Mouse (Mus musculus) myocyte (in vitro differentiated cells): ENCODE measurements around the gene Itgb1. TPM values are rescaled to one million over a fixed set of nuclear protein-coding genes. Genes with fewer than 3 reads are reported as not detected.

Experiments used
- H3K27me3 ChIP-seq: one replicate; pipeline ENCODE4 v1.6.1; 2011; ENCODE audit not compliant: control insufficient read depth, insufficient read depth, insufficient read length
- H3K36me3 ChIP-seq: one replicate; pipeline ENCODE4 v1.6.1; 2011; ENCODE audit not compliant: control insufficient read depth, insufficient read depth
- H3K4me2 ChIP-seq: one replicate; pipeline ENCODE4 v1.6.1; 2011; ENCODE audit warnings: low read depth, control low read depth
- H3K4me3 ChIP-seq: one replicate; pipeline ENCODE4 v1.5.1; 2011; ENCODE audit warnings: mild to moderate bottlenecking, control low read depth, moderate library complexity
- H3K79me2 ChIP-seq: one replicate; pipeline ENCODE4 v1.6.1; 2011; ENCODE audit not compliant: control insufficient read depth, insufficient read depth
- H3ac ChIP-seq: one replicate; pipeline ENCODE4 v1.6.1; 2011; ENCODE audit not compliant: control insufficient read depth, insufficient read length
- CEBPB ChIP-seq: IDR thresholded peaks from 2 replicates; pipeline ENCODE4 v1.6.1; 2011; ENCODE audit warnings: mild to moderate bottlenecking, moderate library complexity; ENCODE audit not compliant: poor library complexity, insufficient read depth, severe bottlenecking
- E2F4 ChIP-seq: IDR thresholded peaks from one replicate; pipeline ENCODE4 v1.6.1; 2011; ENCODE audit warnings: mild to moderate bottlenecking, control low read depth, moderate library complexity; ENCODE audit not compliant: insufficient read depth
- MAX ChIP-seq: IDR thresholded peaks from one replicate; pipeline ENCODE4 v1.6.1; 2011; ENCODE audit warnings: low read depth, mild to moderate bottlenecking, control low read depth
- MYOD1 ChIP-seq, 3 experiments: IDR thresholded peaks; one replicate each; pipeline ENCODE4 v1.6.1; 2011; ENCODE audit warnings: control low read depth in 2 of 3, low read depth in 2 of 3, mild to moderate bottlenecking in 2 of 3, moderate library complexity in 1 of 3; ENCODE audit not compliant: insufficient read length in 2 of 3, control insufficient read depth in 1 of 3
- MYOG ChIP-seq, 3 experiments: IDR thresholded peaks; one replicate each; pipeline ENCODE4 v1.6.1; 2011; ENCODE audit warnings: control low read depth in 2 of 3, low read depth in 2 of 3, mild to moderate bottlenecking in 2 of 3; ENCODE audit not compliant: insufficient read length in 2 of 3, control insufficient read depth in 1 of 3, insufficient read depth in 1 of 3
- POLR2A ChIP-seq: IDR thresholded peaks from one replicate; pipeline ENCODE4 v1.6.1; 2011; ENCODE audit warnings: low read depth, mild to moderate bottlenecking, control low read depth, moderate library complexity; ENCODE audit not compliant: insufficient read length
- POLR2AphosphoS2 ChIP-seq: IDR thresholded peaks from one replicate; pipeline ENCODE4 v1.6.1; 2011; ENCODE audit warnings: low read depth, control low read depth; ENCODE audit not compliant: insufficient read length
- REST ChIP-seq: IDR thresholded peaks from one replicate; pipeline ENCODE4 v1.6.1; 2011; ENCODE audit warnings: mild to moderate bottlenecking, control low read depth, moderate library complexity; ENCODE audit not compliant: insufficient read depth, insufficient read length
- SRF ChIP-seq: IDR thresholded peaks from one replicate; pipeline ENCODE4 v1.6.1; 2011; ENCODE audit warnings: low read depth; ENCODE audit not compliant: control insufficient read depth, insufficient read length
- TCF12 ChIP-seq: IDR thresholded peaks from one replicate; pipeline ENCODE4 v1.6.1; 2011; ENCODE audit warnings: mild to moderate bottlenecking, control low read depth; ENCODE audit not compliant: poor library complexity, insufficient read depth, severe bottlenecking
- TCF3 ChIP-seq: IDR thresholded peaks from one replicate; pipeline ENCODE4 v1.6.1; 2011; ENCODE audit warnings: low read depth, control low read depth; ENCODE audit not compliant: insufficient read length
- USF1 ChIP-seq: IDR thresholded peaks from one replicate; pipeline ENCODE4 v1.6.1; 2011; ENCODE audit warnings: low read depth, mild to moderate bottlenecking, control low read depth, moderate library complexity
- polyA plus RNA-seq: library from polyadenylated mRNA; unstranded; fragments of >200 nt; fragmentation: generic; extraction: Trizol; gene quantifications from one replicate; pipeline ENCODE4 v1.2.1, GENCODE M21; 2012; ENCODE audit warnings: missing spikeins

Gene Itgb1
- polyA plus RNA-seq, 1 experiment, result 232 TPM

DNA sequence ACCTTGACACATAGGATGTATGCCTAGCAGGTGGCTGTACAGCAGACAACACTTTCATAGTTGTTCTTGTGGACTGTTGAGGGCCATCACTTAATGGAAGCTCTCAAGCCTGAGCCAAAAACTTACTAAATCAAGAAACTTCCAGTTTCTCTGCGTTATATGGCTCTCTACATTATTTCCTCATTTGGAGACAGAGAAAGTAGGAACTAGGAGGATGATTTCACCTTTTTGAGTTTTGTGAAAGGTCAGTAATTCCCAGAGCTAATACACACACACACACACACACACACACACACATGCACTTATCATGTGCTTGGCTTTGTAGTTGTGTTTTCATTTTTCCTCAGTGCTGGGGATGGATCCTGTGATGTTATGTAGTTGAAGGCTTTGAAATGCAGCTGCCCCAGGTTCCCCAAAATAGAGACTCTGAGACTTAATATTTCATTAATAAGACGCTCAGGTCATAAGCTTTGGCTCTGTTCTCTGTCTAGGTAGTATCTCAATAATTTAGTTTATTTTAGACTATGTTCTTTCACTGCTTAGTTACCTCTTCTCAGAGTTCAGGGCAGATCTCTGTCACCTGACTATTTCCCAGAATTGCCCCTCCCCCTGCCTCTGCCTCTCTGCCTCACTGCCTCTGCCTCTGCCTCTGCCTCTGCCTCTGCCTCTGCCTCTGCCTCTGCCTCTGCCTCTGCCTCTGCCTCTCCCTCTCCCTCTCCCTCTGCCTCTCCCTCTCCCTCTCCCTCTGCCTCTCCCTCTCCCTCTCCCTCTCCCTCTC lies 4.7 kb upstream of the Itgb1 start:
- Histone ChIP-seq H3K4me3 (no peak overlapping the region), H3K27me3 (no peaks in the 10 kb centered on the region), H3K36me3 (no peaks in the 10 kb centered on the region), H3K4me2 (no peak overlapping the region), H3K79me2 (no peaks in the 10 kb centered on the region), H3ac (no peak overlapping the region)
- TF ChIP-seq MAX (no peak), POLR2A (no peak), USF1 (no peak), TCF3 (no peak), E2F4 (no peak), POLR2AphosphoS2 (no peak), MYOG (IDR thresholded peaks at IDR 0.05; ENCODE audit: control insufficient read depth in 1 of 3, insufficient read depth in 1 of 3, insufficient read length in 2 of 3, low read depth in 2 of 3) (no peak), SRF (no peak), MYOD1 (IDR thresholded peaks at IDR 0.05; ENCODE audit: control insufficient read depth in 1 of 3, insufficient read length in 2 of 3, low read depth in 2 of 3) (no peak), CEBPB (no peak), REST (no peak), TCF12 (no peak)

DNA sequence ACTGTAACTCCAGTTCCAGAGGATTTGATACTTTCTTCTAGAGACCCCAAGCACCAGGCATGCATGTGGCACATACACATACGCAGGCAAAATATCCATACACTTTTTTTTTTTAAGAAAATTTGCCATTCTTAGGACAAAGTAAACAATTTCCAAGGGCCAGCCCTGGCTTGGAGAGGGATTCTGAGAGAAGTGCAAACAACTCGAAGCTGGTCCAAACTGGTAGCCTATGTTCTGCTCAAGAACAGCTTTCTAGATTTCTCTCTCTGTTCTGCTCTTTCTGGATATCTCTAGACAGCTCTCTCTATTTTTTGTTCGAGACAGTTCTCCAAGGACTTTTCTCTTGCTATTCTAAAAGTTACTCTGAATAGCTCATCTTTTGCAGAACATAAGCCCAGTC lies 3.5 kb upstream of the Itgb1 start:
- no peak for TF ChIP-seq MAX
- TF ChIP-seq TCF3, result no peak
- TF ChIP-seq MYOG (IDR thresholded peaks at IDR 0.05; ENCODE audit: control insufficient read depth in 1 of 3, insufficient read depth in 1 of 3, insufficient read length in 2 of 3, low read depth in 2 of 3), result no peak
- TF ChIP-seq REST, result no peak
- TF ChIP-seq E2F4, result no peak
- no peak for TF ChIP-seq MYOD1 (IDR thresholded peaks at IDR 0.05; ENCODE audit: control insufficient read depth in 1 of 3, insufficient read length in 2 of 3, low read depth in 2 of 3)
- TF ChIP-seq TCF12, result no peak
- TF ChIP-seq USF1, result no peak
- TF ChIP-seq SRF, result no peak
- no peak for TF ChIP-seq POLR2AphosphoS2
- TF ChIP-seq CEBPB, result no peak
- TF ChIP-seq POLR2A, result no peak
- Histone ChIP-seq H3K27me3 (no peaks in the 10 kb centered on the region), H3K79me2 (peaks cover 12% of the 10 kb centered on the region), H3K4me2 (no peak overlapping the region), H3K36me3 (no peaks in the 10 kb centered on the region), H3ac (no peak overlapping the region), H3K4me3 (no peak overlapping the region)

DNA sequence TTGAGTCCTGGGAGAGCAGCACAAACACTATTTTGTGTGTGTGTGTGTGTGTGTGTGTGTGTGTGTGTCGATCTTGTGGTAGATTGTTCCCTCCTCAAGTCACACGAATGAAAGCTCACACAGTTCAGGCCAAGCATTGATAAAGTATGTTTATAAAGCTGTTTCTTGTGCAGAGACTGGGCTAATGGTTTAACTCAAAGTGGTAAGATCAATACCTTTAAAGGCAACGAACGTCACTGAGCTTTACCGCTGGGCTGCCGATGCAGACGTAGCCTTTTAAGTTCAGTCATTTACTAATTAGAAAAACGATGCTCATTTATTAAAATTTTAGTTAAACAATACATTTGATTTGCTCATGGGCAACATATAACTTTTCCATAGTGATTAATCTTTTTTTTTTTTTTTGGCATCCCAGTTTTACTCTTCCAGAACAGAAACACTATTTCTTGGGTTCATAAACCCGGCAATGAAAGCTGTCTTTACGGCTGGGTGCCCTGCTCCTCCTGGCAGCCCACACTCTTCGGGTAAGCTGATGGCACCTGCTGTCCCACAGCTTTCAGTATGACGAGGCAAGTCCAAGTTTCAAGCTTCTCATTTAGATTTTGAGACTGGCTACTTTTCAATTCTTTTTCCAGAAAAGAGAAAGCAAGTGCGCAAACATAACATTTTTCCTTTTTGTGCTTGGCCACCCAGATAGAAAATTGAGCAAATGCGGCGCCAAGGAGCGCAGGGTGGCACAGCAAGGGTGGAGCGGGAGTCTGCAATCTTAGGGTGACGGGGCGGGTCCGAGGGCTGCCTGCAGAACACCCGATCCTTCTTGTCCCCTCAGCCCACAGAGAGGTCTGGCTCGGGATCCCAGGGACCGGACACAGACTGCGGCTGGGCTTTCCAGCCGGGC lies 596 bp upstream of the Itgb1 start:
- peak overlapping the region; percentile 70 for H3K4me3 ChIP-seq
- H3K27me3 ChIP-seq, result no peaks in the 10 kb centered on the region
- peak overlapping the region; percentile 97 for H3ac ChIP-seq
- peaks cover 40% of the 10 kb centered on the region for H3K79me2 ChIP-seq
- H3K36me3 ChIP-seq, result no peaks in the 10 kb centered on the region
- TF ChIP-seq SRF (no peak), TCF3 (no peak), MYOD1 (IDR thresholded peaks at IDR 0.05; ENCODE audit: control insufficient read depth in 1 of 3, insufficient read length in 2 of 3, low read depth in 2 of 3) (peak in 2 of 3 experiments; percentile 53 to 63)
- peak overlapping the region; percentile 93 for H3K4me2 ChIP-seq

DNA sequence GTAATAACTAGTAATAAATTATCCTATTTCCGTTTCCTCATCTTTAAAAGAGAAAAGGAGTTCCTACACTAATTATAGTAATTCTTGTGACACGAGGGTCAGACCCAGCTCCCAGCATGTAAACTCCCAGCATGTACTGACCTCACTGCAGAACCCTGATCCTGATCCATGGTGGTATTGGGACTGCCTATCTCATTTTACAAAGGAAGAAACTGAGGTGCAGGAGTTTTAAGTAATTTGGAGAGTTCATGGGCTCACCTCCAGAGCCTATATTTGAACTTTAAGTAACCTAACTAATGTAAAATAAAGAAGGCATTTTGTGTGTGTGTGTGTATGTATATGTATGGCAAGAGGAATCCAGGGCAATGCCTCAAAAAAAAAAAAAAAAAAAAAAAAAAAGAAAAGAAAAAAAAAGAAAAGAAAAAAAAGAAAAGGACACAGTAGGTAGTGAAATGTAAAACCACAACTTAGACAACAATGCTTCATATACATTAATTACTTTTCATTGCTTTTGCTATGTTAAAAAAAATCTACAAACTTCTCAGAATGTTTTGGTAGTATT lies 1.1 kb downstream of the Itgb1 start:
- Histone ChIP-seq H3ac (peak overlapping the region; percentile 97), H3K4me3 (peak overlapping the region; percentile 70), H3K27me3 (no peaks in the 10 kb centered on the region), H3K4me2 (peak overlapping the region; percentile 94), H3K36me3 (no peaks in the 10 kb centered on the region), H3K79me2 (peaks cover 57% of the 10 kb centered on the region)
- TF ChIP-seq SRF (no peak), POLR2AphosphoS2 (no peak), POLR2A (no peak), USF1 (no peak), REST (no peak), CEBPB (no peak), TCF12 (no peak)
